Mouse (Mus musculus) olfactory bulb, adult 2 months (tissue): ENCODE data around the gene B020004J07Rik. TPM values are rescaled to one million over a fixed set of nuclear protein-coding genes. Genes with fewer than 3 reads are reported as not detected.
"Not testable (repeated sequence)": the region's sequence is repeated elsewhere in the genome, so short reads cannot be mapped to it uniquely, and the experiment has no call there.

Source experiments
- H3K27ac ChIP-seq: fragments of 200-500 bp; 2 replicates; pipeline ENCODE4 v1.5.1; 2012; ENCODE audit warnings: low read depth, low read length; ENCODE audit not compliant: insufficient read depth
- H3K4me1 ChIP-seq: fragments of 200-500 bp; 2 replicates; pipeline ENCODE4 v1.6.1; 2012; ENCODE audit warnings: low read length; ENCODE audit not compliant: control insufficient read depth, insufficient read depth
- H3K4me3 ChIP-seq: fragments of 200-500 bp; 2 replicates; pipeline ENCODE4 v1.5.1; 2012; ENCODE audit warnings: mild to moderate bottlenecking, low read depth, low read length, moderate library complexity; ENCODE audit not compliant: insufficient read depth
- CTCF ChIP-seq: fragments of 200-500 bp; IDR thresholded peaks from 2 replicates; pipeline ENCODE4 v1.5.1; 2012; ENCODE audit warnings: low read depth, mild to moderate bottlenecking, low read length, moderate library complexity; ENCODE audit not compliant: insufficient read depth
- POLR2A ChIP-seq: fragments of 200-500 bp; IDR thresholded peaks from 2 replicates; pipeline ENCODE4 v1.6.1; 2012; ENCODE audit warnings: mild to moderate bottlenecking, low read depth, low read length, moderate library complexity; ENCODE audit not compliant: insufficient read depth
- WGBS: fragments of 180-500 bp; shearing (Covaris S2); methylation state at CpG from one replicate; pipeline ENCODE4 v1.1.7; 2018; 5-methylcytosine and 5-hydroxymethylcytosine counted together
- polyA plus RNA-seq: library from polyadenylated mRNA; stranded (reverse); fragments of >200 nt; gene quantifications from 2 replicates; pipeline ENCODE4 v1.2.4, GENCODE M21; 2012; ENCODE audit warnings: low replicate concordance; ENCODE audit not compliant: missing spikeins, insufficient read depth, insufficient read length

Gene B020004J07Rik
- not detected in 2 replicates for polyA plus RNA-seq

DNA sequence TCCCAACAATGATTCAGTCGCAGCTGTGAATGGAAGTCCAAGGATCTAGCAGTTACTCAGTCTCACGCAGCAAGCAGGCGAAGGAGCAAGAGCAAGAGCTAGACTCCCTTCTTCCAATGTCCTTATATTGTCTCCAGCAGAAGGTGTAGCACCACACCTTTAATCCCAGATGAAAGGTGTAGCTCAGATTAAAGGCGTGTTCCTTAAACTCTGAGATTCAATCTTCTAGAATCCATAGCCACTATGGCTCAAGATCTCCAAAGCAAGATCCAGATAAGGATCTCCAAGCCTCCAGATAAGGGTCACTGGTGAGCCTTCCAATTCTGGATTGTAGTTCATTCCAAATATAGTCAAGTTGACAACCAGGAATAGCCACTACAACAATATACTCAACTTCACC lies at the start of gene B020004J07Rik:
Gene B020004J07Rik, minus strand, starts transcription at position 101 of the 400 bp plus-strand sequence.
- 93% methylated on average over 4 of the region's 4 CpGs for WGBS

GRCm38 (mm10) chr4:101889377-101889776 lies 45.6 kb upstream of the B020004J07Rik start:
- Histone ChIP-seq H3K4me3 (no peak overlapping the region), H3K27ac (no peak overlapping the region), H3K4me1 (no peaks in the 10 kb centered on the region)
- TF ChIP-seq POLR2A (no peak), CTCF (no peak)

More for the DNA sequence above, at the start of gene B020004J07Rik:
- not testable (repeated sequence) for H3K4me3 ChIP-seq, H3K4me1 ChIP-seq, H3K27ac ChIP-seq

DNA sequence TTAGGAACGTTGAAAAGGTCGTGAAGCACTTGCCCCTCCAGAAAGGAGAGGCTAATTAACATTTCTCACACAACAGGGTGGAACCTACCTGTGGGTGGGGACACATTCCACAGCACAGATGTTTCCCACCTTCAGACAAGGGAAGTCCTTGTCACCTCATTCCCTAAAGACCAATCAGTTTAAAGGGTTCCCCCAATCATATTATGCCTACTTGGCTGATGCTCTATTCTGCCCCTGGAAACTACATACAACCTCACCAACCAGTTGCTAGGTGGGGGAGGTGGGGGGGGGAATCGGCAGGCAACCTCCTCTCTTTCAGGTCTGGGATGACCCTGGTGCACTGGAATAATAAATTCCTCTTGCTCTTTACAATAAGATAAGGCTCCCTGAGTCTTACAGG lies 39.8 kb upstream of the B020004J07Rik start:
- no peak for TF ChIP-seq POLR2A
- no peak for TF ChIP-seq CTCF
- Histone ChIP-seq H3K4me3 (no peak overlapping the region), H3K27ac (no peak overlapping the region), H3K4me1 (no peaks in the 10 kb centered on the region)
- 54% methylated on average over 3 of the region's 3 CpGs for WGBS

- not testable (repeated sequence) for H3K27ac ChIP-seq, H3K4me3 ChIP-seq, H3K4me1 ChIP-seq
- 82% methylated on average over 15 of the region's 15 CpGs for WGBS
These were observed 31.9 kb upstream of the B020004J07Rik start for GRCm38 (mm10) chr4:101875687-101876086.

DNA sequence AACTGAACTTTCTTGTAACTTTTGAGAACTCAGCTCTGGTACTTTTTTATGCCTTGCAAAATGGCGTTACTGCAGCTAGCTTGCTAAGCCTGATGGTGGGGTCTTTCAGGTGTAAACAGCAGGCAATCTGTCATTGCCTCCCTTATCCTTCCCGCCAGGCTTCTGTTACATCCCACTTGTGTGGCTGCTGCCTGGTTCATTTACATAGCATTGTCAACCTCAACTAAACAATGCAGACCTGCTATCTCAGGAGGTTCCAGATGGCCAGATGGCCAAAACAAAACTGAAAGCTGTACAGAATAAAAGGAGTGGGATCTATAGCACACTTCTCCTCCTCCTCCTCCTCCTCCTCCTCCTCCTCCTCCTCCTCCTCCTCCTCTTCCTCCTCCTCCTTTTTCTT lies 28.2 kb upstream of the B020004J07Rik start:
- not testable (repeated sequence) for H3K27ac ChIP-seq, H3K4me1 ChIP-seq, H3K4me3 ChIP-seq
- WGBS, result 81% methylated on average over 2 of the region's 2 CpGs

GRCm38 (mm10) chr4:101862289-101862688 lies 18.5 kb upstream of the B020004J07Rik start:
- no peak overlapping the region for H3K4me3 ChIP-seq
- H3K4me1 ChIP-seq, result no peaks in the 10 kb centered on the region
- H3K27ac ChIP-seq, result no peak overlapping the region
- WGBS, result 91% methylated on average over 6 of the region's 6 CpGs
- no peak for TF ChIP-seq CTCF
- no peak for TF ChIP-seq POLR2A

DNA sequence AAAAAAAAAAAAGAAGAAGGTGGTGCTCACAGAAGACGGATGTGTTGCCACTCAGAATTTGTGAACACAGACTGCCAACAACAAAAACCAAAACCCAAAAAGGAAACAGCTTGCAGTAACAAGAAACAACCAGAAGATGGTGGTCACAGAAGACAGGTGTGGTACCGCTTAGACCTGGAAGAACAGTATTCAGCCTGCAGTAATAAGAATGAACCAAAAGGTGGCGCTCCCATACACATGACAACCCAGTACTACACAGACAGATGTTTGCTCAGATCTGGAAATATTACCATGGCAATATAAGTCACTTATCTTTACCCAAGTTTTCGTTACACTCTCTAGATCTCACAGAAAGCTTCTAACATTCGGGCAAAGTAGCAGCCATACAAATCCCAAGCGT lies 17.1 kb upstream of the B020004J07Rik start:
- 52% methylated on average over 6 of the region's 6 CpGs for WGBS

DNA sequence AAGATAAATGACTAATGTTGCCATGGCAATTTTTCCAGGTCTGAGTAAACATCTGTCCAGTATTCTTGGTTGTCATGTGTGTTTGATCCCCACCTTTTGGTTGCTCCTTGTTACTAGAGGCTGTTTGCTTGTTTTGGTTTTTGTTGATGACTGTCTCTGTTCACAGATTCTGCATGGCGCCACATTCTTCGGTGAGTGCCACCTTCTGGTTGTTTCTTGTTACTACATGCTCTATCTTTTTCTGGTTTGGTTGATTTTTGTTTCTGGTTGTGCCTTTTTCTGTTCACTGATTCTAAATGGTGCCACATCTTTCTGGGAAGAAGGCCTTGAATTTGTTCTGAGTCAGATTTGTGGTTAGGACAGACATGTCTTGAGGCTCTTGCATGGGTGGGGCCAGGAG lies 7.1 kb upstream of the B020004J07Rik start:
- Histone ChIP-seq H3K4me1 (no peaks in the 10 kb centered on the region), H3K4me3 (no peak overlapping the region), H3K27ac (no peak overlapping the region)
- TF ChIP-seq POLR2A, result no peak
- TF ChIP-seq CTCF, result no peak
- 61% methylated on average over 2 of the region's 2 CpGs for WGBS

More for the DNA sequence above, 17.1 kb upstream of the B020004J07Rik start:
- no peak overlapping the region for H3K4me3 ChIP-seq
- TF ChIP-seq POLR2A, result no peak
- TF ChIP-seq CTCF, result no peak
- no peak overlapping the region for H3K27ac ChIP-seq
- no peaks in the 10 kb centered on the region for H3K4me1 ChIP-seq

Other genes with a start within 250 kb of the B020004J07Rik start
- not detected in 2 replicates for gene Leprot, start 196.3 kb downstream of the B020004J07Rik start, polyA plus RNA-seq
- not detected in 2 replicates for gene Lepr, start 126.6 kb downstream of the B020004J07Rik start, polyA plus RNA-seq
- not detected in 2 replicates for gene C130073F10Rik, start 49.8 kb upstream of the B020004J07Rik start, polyA plus RNA-seq
- not detected in 2 replicates for gene Gm12800, start 65.1 kb upstream of the B020004J07Rik start, polyA plus RNA-seq
- not detected in 2 replicates for gene Gm12794, start 96.4 kb upstream of the B020004J07Rik start, polyA plus RNA-seq
- gene Gm12790, start 137.0 kb upstream of the B020004J07Rik start, polyA plus RNA-seq, result not detected in 2 replicates
- not detected in 2 replicates for gene Gm12789, start 142.6 kb upstream of the B020004J07Rik start, polyA plus RNA-seq
- gene Pde4b, start 243.5 kb upstream of the B020004J07Rik start, polyA plus RNA-seq, result not detected in 2 replicates